In the genomic region with DNA sequence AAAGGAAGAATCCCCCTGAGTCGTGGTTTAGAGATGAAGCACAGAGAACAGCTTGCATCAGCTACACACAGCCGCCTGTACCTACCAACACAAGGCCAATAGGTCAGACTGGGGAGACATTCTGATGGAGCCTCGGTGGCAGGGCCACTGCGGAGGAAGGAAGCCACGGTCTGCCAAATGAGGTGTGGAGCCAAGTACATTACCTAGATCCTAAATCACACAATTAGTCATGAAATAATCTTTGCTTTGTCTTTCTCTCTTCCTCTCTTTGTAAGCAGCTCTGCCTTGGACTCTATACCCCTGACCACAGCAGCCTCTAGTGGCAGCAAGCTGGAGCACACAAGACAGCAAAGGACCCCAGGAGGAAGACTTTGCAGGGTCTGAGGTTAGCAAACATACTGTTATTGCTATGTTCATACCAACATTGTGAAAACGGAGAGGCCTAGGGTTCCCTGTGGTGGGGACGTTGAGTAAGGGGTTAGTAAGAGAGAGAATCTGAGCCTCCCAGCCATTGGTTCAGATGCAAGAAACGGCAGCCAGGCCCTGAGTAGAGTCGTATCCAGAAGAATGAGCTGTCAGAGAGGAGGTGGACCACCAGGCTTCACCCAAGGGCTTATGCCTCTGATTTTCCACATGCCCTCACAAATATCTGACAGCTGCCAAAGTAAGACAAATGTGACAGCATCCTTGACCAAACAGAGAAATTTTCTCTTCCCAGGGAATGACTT, we compare ENCODE assay signal across 9 mouse cellular contexts.
DNase-seq lines count a peak whose midpoint lies in the region; ATAC-seq lines count a peak whose summit lies in the region.
"Had no signal": no experiment of that assay in that cellular context is flagged by ENCODE, and none has a peak within 500 bp of the region (broad histone marks: within the 10 kb centered on the region; RNA-seq: fewer than 3 reads in every experiment).

No protein-coding gene starts in this region.

- H3K9me3 ChIP-seq in midbrain, embryonic 13.5 days = no peaks in the 10 kb centered on the region
- H3K9me3 ChIP-seq: heart, embryonic 13.5 days had no signal

- H3K27me3 ChIP-seq in midbrain, embryonic 13.5 days = no peaks in the 10 kb centered on the region
- H3K27me3 ChIP-seq: heart, embryonic 13.5 days had no signal

- peak overlapping the region; percentile 40 for H3K27ac ChIP-seq in midbrain, embryonic 13.5 days
- H3K27ac ChIP-seq: heart, embryonic 13.5 days had no signal

- no peaks in the 10 kb centered on the region for H3K36me3 ChIP-seq in midbrain, embryonic 13.5 days
- H3K36me3 ChIP-seq: heart, embryonic 13.5 days had no signal

- DNase-seq in adrenal gland, adult (ENCODE audit: inconsistent age in 2 of 2, low spot score in 1 of 2) = peak; percentile 40 to 81
- no peak for DNase-seq in adrenal gland, postnatal 4 days (ENCODE audit: low spot score in 2 of 2)
- peak; percentile 28 for DNase-seq in ES-CJ7 (ENCODE audit: low read depth, low spot score)
- DNase-seq in cerebellum, postnatal 10 days = peak; percentile 84 to 85
- DNase-seq in frontal cortex, postnatal 36 days (ENCODE audit: low spot score in 2 of 2) = peak; percentile 53 to 56
- DNase-seq in layer of hippocampus, adult 9-10 months (ENCODE audit: low spot score) = peak; percentile 22
- DNase-seq in spleen, postnatal 36 days (ENCODE audit: low spot score in 2 of 2) = no peak

- ATAC-seq in midbrain, embryonic 13.5 days = peak; percentile 85

- 0 out of 2 replicates have a peak overlapping the region, but pooled peaks have one; percentile 34 for H3K9ac ChIP-seq in midbrain, embryonic 13.5 days (replicated peaks)
- H3K9ac ChIP-seq: heart, embryonic 13.5 days had no signal

- no peak overlapping the region for H3K4me2 ChIP-seq in midbrain, embryonic 13.5 days (replicated peaks)
- H3K4me2 ChIP-seq: heart, embryonic 13.5 days had no signal

- 61% methylated on average over 9 of the region's 9 CpGs for WGBS in midbrain, embryonic 13.5 days

- no peak overlapping the region for H3K4me3 ChIP-seq in midbrain, embryonic 13.5 days (replicated peaks)
- H3K4me3 ChIP-seq: heart, embryonic 13.5 days had no signal

- peaks cover 16% of the 10 kb centered on the region for H3K4me1 ChIP-seq in midbrain, embryonic 13.5 days (replicated peaks)
- H3K4me1 ChIP-seq: heart, embryonic 13.5 days had no signal

Comparison
In these comparisons a context has a peak if more than half of its experiments do, and no peak if none do; other contexts are left out.
1. DNase-seq: peak in adrenal gland, adult (2 of 2), ES-CJ7 (single experiment), cerebellum, postnatal 10 days (2 of 2), frontal cortex, postnatal 36 days (2 of 2) and layer of hippocampus, adult 9-10 months (single experiment); none in adrenal gland, postnatal 4 days (0 of 2) and spleen, postnatal 36 days (0 of 2).